In the genomic region with DNA sequence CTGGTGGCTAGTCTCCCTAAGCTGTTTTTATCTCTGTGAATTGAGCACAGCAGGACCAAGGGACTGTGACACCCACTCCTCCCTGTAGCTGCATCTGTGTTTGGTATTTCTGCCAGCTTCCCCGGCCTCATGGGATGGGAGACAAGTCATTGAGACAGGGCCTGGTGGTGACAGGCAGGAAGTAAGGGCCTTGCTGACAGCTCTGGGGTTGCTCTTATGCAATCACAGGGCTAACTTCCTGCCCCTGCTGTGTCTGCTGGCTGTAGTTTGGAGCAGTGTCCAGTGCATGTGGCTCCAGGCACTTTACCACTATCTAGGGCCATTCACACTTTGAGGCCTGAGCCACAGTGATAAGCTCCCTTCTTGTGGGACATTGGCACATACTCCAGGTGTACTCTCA, we compare ENCODE assay signal across 10 mouse cellular contexts. TPM values are rescaled to one million over a fixed set of nuclear protein-coding genes. Genes with fewer than 3 reads are reported as not detected.
DNase-seq lines count a peak whose midpoint lies in the region; ATAC-seq lines count a peak whose summit lies in the region.
"Had no signal": no experiment of that assay in that cellular context is flagged by ENCODE, and none has a peak within 500 bp of the region (broad histone marks: within the 10 kb centered on the region; RNA-seq: fewer than 3 reads in every experiment).

No protein-coding gene starts in this region.

- no peaks in the 10 kb centered on the region for H3K9me3 ChIP-seq in midbrain, embryonic 11.5 days (ENCODE audit: control insufficient read depth, low read length)
- H3K9me3 ChIP-seq: midbrain, embryonic 12.5 days had no signal

- intact Hi-C loops in left cerebral cortex, postnatal 4 days (cut with DNase I): no loop called here

- no peak overlapping the region for H3K27ac ChIP-seq in midbrain, embryonic 11.5 days (ENCODE audit: low read depth, low read length)
- H3K27ac ChIP-seq: midbrain, embryonic 12.5 days had no signal

- WGBS in midbrain, embryonic 11.5 days: 50% methylated on average over 1 of the region's 1 CpGs

- H3K4me1 ChIP-seq in midbrain, embryonic 11.5 days (ENCODE audit: control insufficient read depth, insufficient read depth, low read length): peaks cover 6% of the 10 kb centered on the region

- ATAC-seq in inflammation-experienced regulatory T-cells, adult 6 months: no peak
- no peak for ATAC-seq in midbrain, embryonic 11.5 days (ENCODE audit: low FRiP score)
- ATAC-seq: Patski had no signal

- no peaks in the 10 kb centered on the region for H3K36me3 ChIP-seq in midbrain, embryonic 11.5 days (ENCODE audit: control insufficient read depth, insufficient read depth, low read length)
- H3K36me3 ChIP-seq: midbrain, embryonic 12.5 days had no signal

- DNase-seq in left cerebral cortex, adult 9 months (ENCODE audit: low spot score in 2 of 2): peak; percentile 40 to 52
- DNase-seq in left cerebral cortex, postnatal 4 days: no peak
- DNase-seq in heart, adult 18-20 months: peak; percentile 79 to 90
- DNase-seq in kidney, postnatal 36 days: peak; percentile 51 to 65
- DNase-seq in lung, postnatal 4 days: peak; percentile 66 to 82
- no peak for DNase-seq in T-cell, adult 2 months (ENCODE audit: low spot score)
- no peak for DNase-seq in midbrain, embryonic 11.5 days (ENCODE audit: low spot score, missing footprints)

- no peak overlapping the region for H3K4me3 ChIP-seq in midbrain, embryonic 11.5 days (ENCODE audit: low read depth, low read length)
- H3K4me3 ChIP-seq: midbrain, embryonic 12.5 days had no signal

- H3K27me3 ChIP-seq in midbrain, embryonic 11.5 days (ENCODE audit: control insufficient read depth, insufficient read depth, low read length): no peaks in the 10 kb centered on the region
- H3K27me3 ChIP-seq: midbrain, embryonic 12.5 days; Patski had no signal

- no peak overlapping the region; the same call in 1 of the 2 replicates for H3K9ac ChIP-seq in midbrain, embryonic 11.5 days (ENCODE audit: low read length)
- H3K9ac ChIP-seq: midbrain, embryonic 12.5 days had no signal

- no peak overlapping the region for H3K4me2 ChIP-seq in midbrain, embryonic 11.5 days
- H3K4me2 ChIP-seq: midbrain, embryonic 12.5 days had no signal

RNA-seq across cellular contexts. Expression of gene Crispld2, which starts 48.6 kb away (rescaled TPM):
- total RNA-seq in left cerebral cortex, postnatal 4 days (2021): 1 to 10 TPM; 1.7 to 1.8 TPM
- 10 to 100 TPM; 25.1 to 27.1 TPM for total RNA-seq in heart, adult 18-20 months (2021)
- under 1 TPM in 1 of 3 experiments, not detected in 2; 0.34 TPM for polyA plus RNA-seq in inflammation-experienced regulatory T-cells, adult 6 months (2017; shearing (Covaris generic))
- 2.3 and 2.9 TPM in 2 replicates for polyA plus RNA-seq in midbrain, embryonic 11.5 days (2014; fragmentation: Nextera tagmentation; extraction: Ambion mirVana)

Comparison
In these comparisons a context has a peak if more than half of its experiments do, and no peak if none do; other contexts are left out.
1. DNase-seq: peak in left cerebral cortex, adult 9 months (2 of 2), heart, adult 18-20 months (2 of 2), kidney, postnatal 36 days (2 of 2) and lung, postnatal 4 days (2 of 2); none in left cerebral cortex, postnatal 4 days (single experiment), T-cell, adult 2 months (single experiment) and midbrain, embryonic 11.5 days (single experiment).
2. RNA of gene Crispld2, which starts 48.6 kb away (total RNA-seq): 25.1 to 27.1 TPM in heart, adult 18-20 months; 1.7 to 1.8 TPM in left cerebral cortex, postnatal 4 days; every median in the first group is over 4 times any median in the second.